Mouse (Mus musculus): ENCODE results near the gene Ier5. TPM values are rescaled to one million over a fixed set of nuclear protein-coding genes. Genes with fewer than 3 reads are reported as not detected.

The Ier5 gene
- polyA plus RNA-seq, 1 experiment = 21.1 TPM

GRCm38 (mm10) chr1:155093971-155094707 lies 5.3 kb downstream of the Ier5 start:
- H3K4me2 ChIP-seq (ENCODE audit: low read depth) = peak overlapping the region; percentile 62
- TF ChIP-seq REST (IDR thresholded peaks at IDR 0.05; ENCODE audit: insufficient read depth, insufficient read length) = no peak
- no peak for TF ChIP-seq MYOG (IDR thresholded peaks at IDR 0.05; ENCODE audit: control insufficient read depth in 1 of 3, insufficient read depth in 1 of 3, insufficient read length in 2 of 3, low read depth in 2 of 3)
- no peak for TF ChIP-seq TCF3 (IDR thresholded peaks at IDR 0.05; ENCODE audit: insufficient read length, low read depth)
- TF ChIP-seq POLR2A (IDR thresholded peaks at IDR 0.05; ENCODE audit: insufficient read length, low read depth) = no peak
- TF ChIP-seq CEBPB (IDR thresholded peaks at IDR 0.05; ENCODE audit: insufficient read depth, poor library complexity, severe bottlenecking) = no peak
- no peak for TF ChIP-seq SRF (IDR thresholded peaks at IDR 0.05; ENCODE audit: control insufficient read depth, insufficient read length, low read depth)
- TF ChIP-seq TCF12 (IDR thresholded peaks at IDR 0.05; ENCODE audit: insufficient read depth, poor library complexity, severe bottlenecking) = no peak
- no peak for TF ChIP-seq POLR2AphosphoS2 (IDR thresholded peaks at IDR 0.05; ENCODE audit: insufficient read length, low read depth)
- no peak for TF ChIP-seq E2F4 (IDR thresholded peaks at IDR 0.05; ENCODE audit: insufficient read depth)
- no peak for TF ChIP-seq MYOD1 (IDR thresholded peaks at IDR 0.05; ENCODE audit: control insufficient read depth in 1 of 3, insufficient read length in 2 of 3, low read depth in 2 of 3)
- TF ChIP-seq USF1 (IDR thresholded peaks at IDR 0.05; ENCODE audit: low read depth) = no peak
- TF ChIP-seq MAX (IDR thresholded peaks at IDR 0.05; ENCODE audit: low read depth) = no peak
- H3ac ChIP-seq (ENCODE audit: control insufficient read depth, insufficient read length) = no peak overlapping the region
- peaks cover 43% of the 10 kb centered on the region for H3K79me2 ChIP-seq (ENCODE audit: control insufficient read depth, insufficient read depth)
- H3K4me3 ChIP-seq = no peak overlapping the region
- H3K36me3 ChIP-seq (ENCODE audit: control insufficient read depth, insufficient read depth) = peaks cover 7% of the 10 kb centered on the region
- no peaks in the 10 kb centered on the region for H3K27me3 ChIP-seq (ENCODE audit: control insufficient read depth, insufficient read depth, insufficient read length)

- Histone ChIP-seq H3K27me3 (ENCODE audit: control insufficient read depth, insufficient read depth, insufficient read length) (no peaks in the 10 kb centered on the region), H3K79me2 (ENCODE audit: control insufficient read depth, insufficient read depth) (peaks cover 34% of the 10 kb centered on the region), H3ac (ENCODE audit: control insufficient read depth, insufficient read length) (no peak overlapping the region), H3K4me2 (ENCODE audit: low read depth) (peak overlapping the region; percentile 62), H3K4me3 (no peak overlapping the region), H3K36me3 (ENCODE audit: control insufficient read depth, insufficient read depth) (peaks cover 7% of the 10 kb centered on the region)
- TF ChIP-seq TCF3 (IDR thresholded peaks at IDR 0.05; ENCODE audit: insufficient read length, low read depth) (no peak), MYOD1 (IDR thresholded peaks at IDR 0.05; ENCODE audit: control insufficient read depth in 1 of 3, insufficient read length in 2 of 3, low read depth in 2 of 3) (no peak), MAX (IDR thresholded peaks at IDR 0.05; ENCODE audit: low read depth) (no peak), REST (IDR thresholded peaks at IDR 0.05; ENCODE audit: insufficient read depth, insufficient read length) (no peak), E2F4 (IDR thresholded peaks at IDR 0.05; ENCODE audit: insufficient read depth) (no peak), CEBPB (IDR thresholded peaks at IDR 0.05; ENCODE audit: insufficient read depth, poor library complexity, severe bottlenecking) (no peak), POLR2A (IDR thresholded peaks at IDR 0.05; ENCODE audit: insufficient read length, low read depth) (no peak)
These were observed 6.2 kb downstream of the Ier5 start for GRCm38 (mm10) chr1:155093145-155093791.

- H3K36me3 ChIP-seq (ENCODE audit: control insufficient read depth, insufficient read depth) = peaks cover 7% of the 10 kb centered on the region
- H3K79me2 ChIP-seq (ENCODE audit: control insufficient read depth, insufficient read depth) = peaks cover 23% of the 10 kb centered on the region
- no peak overlapping the region for H3K4me3 ChIP-seq
- no peak overlapping the region for H3ac ChIP-seq (ENCODE audit: control insufficient read depth, insufficient read length)
- peak in 2 of 3 experiments; percentile 27 to 47 for TF ChIP-seq MYOD1 (IDR thresholded peaks at IDR 0.05; ENCODE audit: control insufficient read depth in 1 of 3, insufficient read length in 2 of 3, low read depth in 2 of 3)
- TF ChIP-seq CEBPB (IDR thresholded peaks at IDR 0.05; ENCODE audit: insufficient read depth, poor library complexity, severe bottlenecking) = no peak
- TF ChIP-seq MAX (IDR thresholded peaks at IDR 0.05; ENCODE audit: low read depth) = no peak
- peak in 1 of 3 experiments; percentile 42 for TF ChIP-seq MYOG (IDR thresholded peaks at IDR 0.05; ENCODE audit: control insufficient read depth in 1 of 3, insufficient read depth in 1 of 3, insufficient read length in 2 of 3, low read depth in 2 of 3)
- peak; percentile 89 for TF ChIP-seq USF1 (IDR thresholded peaks at IDR 0.05; ENCODE audit: low read depth)
- no peak for TF ChIP-seq TCF3 (IDR thresholded peaks at IDR 0.05; ENCODE audit: insufficient read length, low read depth)
- no peak for TF ChIP-seq TCF12 (IDR thresholded peaks at IDR 0.05; ENCODE audit: insufficient read depth, poor library complexity, severe bottlenecking)
- no peak for TF ChIP-seq SRF (IDR thresholded peaks at IDR 0.05; ENCODE audit: control insufficient read depth, insufficient read length, low read depth)
- no peak for TF ChIP-seq REST (IDR thresholded peaks at IDR 0.05; ENCODE audit: insufficient read depth, insufficient read length)
- TF ChIP-seq POLR2A (IDR thresholded peaks at IDR 0.05; ENCODE audit: insufficient read length, low read depth) = no peak
- H3K4me2 ChIP-seq (ENCODE audit: low read depth) = peak overlapping the region; percentile 91
- no peaks in the 10 kb centered on the region for H3K27me3 ChIP-seq (ENCODE audit: control insufficient read depth, insufficient read depth, insufficient read length)
These were observed 7.3 kb downstream of the Ier5 start for GRCm38 (mm10) chr1:155091842-155092800.

GRCm38 (mm10) chr1:155091374-155091841 lies 8.0 kb downstream of the Ier5 start:
- Histone ChIP-seq H3K36me3 (ENCODE audit: control insufficient read depth, insufficient read depth) (peaks cover 2% of the 10 kb centered on the region), H3K4me2 (ENCODE audit: low read depth) (peak overlapping the region; percentile 91), H3K4me3 (no peak overlapping the region), H3ac (ENCODE audit: control insufficient read depth, insufficient read length) (no peak overlapping the region), H3K79me2 (ENCODE audit: control insufficient read depth, insufficient read depth) (peaks cover 16% of the 10 kb centered on the region), H3K27me3 (ENCODE audit: control insufficient read depth, insufficient read depth, insufficient read length) (no peaks in the 10 kb centered on the region)
- TF ChIP-seq E2F4 (IDR thresholded peaks at IDR 0.05; ENCODE audit: insufficient read depth) (no peak), USF1 (IDR thresholded peaks at IDR 0.05; ENCODE audit: low read depth) (no peak), MYOD1 (IDR thresholded peaks at IDR 0.05; ENCODE audit: control insufficient read depth in 1 of 3, insufficient read length in 2 of 3, low read depth in 2 of 3) (peak; percentile 16 to 93 (median 93)), MAX (IDR thresholded peaks at IDR 0.05; ENCODE audit: low read depth) (no peak), CEBPB (IDR thresholded peaks at IDR 0.05; ENCODE audit: insufficient read depth, poor library complexity, severe bottlenecking) (no peak), SRF (IDR thresholded peaks at IDR 0.05; ENCODE audit: control insufficient read depth, insufficient read length, low read depth) (no peak), TCF3 (IDR thresholded peaks at IDR 0.05; ENCODE audit: insufficient read length, low read depth) (peak; percentile 57), TCF12 (IDR thresholded peaks at IDR 0.05; ENCODE audit: insufficient read depth, poor library complexity, severe bottlenecking) (peak; percentile 40), POLR2A (IDR thresholded peaks at IDR 0.05; ENCODE audit: insufficient read length, low read depth) (no peak), MYOG (IDR thresholded peaks at IDR 0.05; ENCODE audit: control insufficient read depth in 1 of 3, insufficient read depth in 1 of 3, insufficient read length in 2 of 3, low read depth in 2 of 3) (peak; percentile 76 to 94 (median 87))

Measured in myocyte (in vitro differentiated cells).